Mouse (Mus musculus): ENCODE measurements around the gene Ankrd13d. TPM values are rescaled to one million over a fixed set of nuclear protein-coding genes. Genes with fewer than 3 reads are reported as not detected.

Ankrd13d gene
- total RNA-seq, 2 experiments from 2014 or later: 0.23 to 0.27 TPM

GRCm38 (mm10) chr19:4302936-4303639 is 20.2 kb upstream of the Ankrd13d start:
- intact Hi-C loops (cut with DNase I): loop anchor here (2.0 kb wide), 1 partner anchor 20 kb away; the partner anchor contains the start of gene Ankrd13d
- DNase-seq: peak; percentile 45 to 64

- peak in 1 of 2 experiments; percentile 17 for DNase-seq
- intact Hi-C loops (cut with DNase I): loop anchor here (2.0 kb wide), 1 partner anchor 19 kb away; the partner anchor contains the start of gene Ankrd13d
Observed at GRCm38 (mm10) chr19:4301735-4302651, 19.1 kb upstream of the Ankrd13d start.

- intact Hi-C loops (cut with DNase I): no loop called here
- no peak for DNase-seq
Observed at GRCm38 (mm10) chr19:4300852-4301734, 18.2 kb upstream of the Ankrd13d start.

- intact Hi-C loops (cut with DNase I): no loop called here
- no peak for DNase-seq
Observed at GRCm38 (mm10) chr19:4300271-4300704, 17.4 kb upstream of the Ankrd13d start.

GRCm38 (mm10) chr19:4299574-4300270 is 16.8 kb upstream of the Ankrd13d start:
- DNase-seq: no peak
- intact Hi-C loops (cut with DNase I): no loop called here

GRCm38 (mm10) chr19:4299126-4299525 is 16.2 kb upstream of the Ankrd13d start:
- DNase-seq: no peak

GRCm38 (mm10) chr19:4298322-4299121 is 15.6 kb upstream of the Ankrd13d start:
- DNase-seq: peak in 1 of 2 experiments; percentile 1
- intact Hi-C loops (cut with DNase I): no loop called here

More at GRCm38 (mm10) chr19:4299126-4299525, 16.2 kb upstream of the Ankrd13d start:
- intact Hi-C loops (cut with DNase I): no loop called here

GRCm38 (mm10) chr19:4297851-4298250 is 14.9 kb upstream of the Ankrd13d start:
- peak in 1 of 2 experiments; percentile 3 for DNase-seq
- intact Hi-C loops (cut with DNase I): no loop called here

GRCm38 (mm10) chr19:4296611-4297010 is 13.7 kb upstream of the Ankrd13d start:
- DNase-seq: no peak
- intact Hi-C loops (cut with DNase I): no loop called here

GRCm38 (mm10) chr19:4295391-4295790 is 12.5 kb upstream of the Ankrd13d start:
- DNase-seq: peak in 1 of 2 experiments; percentile 2
- intact Hi-C loops (cut with DNase I): no loop called here

- intact Hi-C loops (cut with DNase I): no loop called here
- DNase-seq: peak; percentile 15 to 49
Observed at GRCm38 (mm10) chr19:4294381-4295097, 11.6 kb upstream of the Ankrd13d start.

- intact Hi-C loops (cut with DNase I): no loop called here
- peak in 1 of 2 experiments; percentile 3 for DNase-seq
Observed at GRCm38 (mm10) chr19:4291161-4291560, 8.2 kb upstream of the Ankrd13d start.

GRCm38 (mm10) chr19:4290749-4291148 is 7.8 kb upstream of the Ankrd13d start:
- peak in 1 of 2 experiments; percentile 2 for DNase-seq
- intact Hi-C loops (cut with DNase I): no loop called here

- DNase-seq: peak in 1 of 2 experiments; percentile 3
- intact Hi-C loops (cut with DNase I): loop anchor here (2.0 kb wide), 1 partner anchor 19 kb away; no protein-coding TSS in a partner anchor
Observed at GRCm38 (mm10) chr19:4283653-4284052, 716 bp upstream of the Ankrd13d start.

- peak in 1 of 2 experiments; percentile 3 for DNase-seq
- intact Hi-C loops (cut with DNase I): no loop called here
Observed at GRCm38 (mm10) chr19:4280425-4280824, 2.5 kb downstream of the Ankrd13d start.

- intact Hi-C loops (cut with DNase I): no loop called here
- DNase-seq: peak in 1 of 2 experiments; percentile 0
Observed at GRCm38 (mm10) chr19:4279487-4279886, 3.5 kb downstream of the Ankrd13d start.

GRCm38 (mm10) chr19:4270972-4271371 is 12.0 kb downstream of the Ankrd13d start:
- no peak for DNase-seq
- intact Hi-C loops (cut with DNase I): no loop called here

- intact Hi-C loops (cut with DNase I): no loop called here
- no peak for DNase-seq
Observed at GRCm38 (mm10) chr19:4270187-4270586, 12.8 kb downstream of the Ankrd13d start.

Data from gastrocnemius, postnatal 36 days (tissue).